Mouse (Mus musculus) ES-Bruce4 (cell line): ENCODE data around the gene Fam163a. TPM values are rescaled to one million over a fixed set of nuclear protein-coding genes. Genes with fewer than 3 reads are reported as not detected.

ENCODE experiments used
- H3K27ac ChIP-seq: 2 replicates; pipeline ENCODE4 v1.5.1; 2012; ENCODE audit warnings: low read length, inconsistent platforms; ENCODE audit not compliant: insufficient read depth
- H3K27me3 ChIP-seq: 2 replicates; pipeline ENCODE4 v1.6.1; 2012; ENCODE audit warnings: mild to moderate bottlenecking, low read length, inconsistent platforms; ENCODE audit not compliant: control insufficient read depth, poor library complexity, insufficient read depth, severe bottlenecking
- H3K36me3 ChIP-seq: 2 replicates; pipeline ENCODE4 v1.6.1; 2012; ENCODE audit warnings: inconsistent platforms, mild to moderate bottlenecking, low read length, moderate library complexity; ENCODE audit not compliant: control insufficient read depth, poor library complexity, insufficient read depth, severe bottlenecking
- H3K4me1 ChIP-seq: one replicate; pipeline ENCODE4 v1.8.1; 2011; ENCODE audit warnings: low read length; ENCODE audit not compliant: control insufficient read depth, insufficient read depth
- H3K4me3 ChIP-seq: 2 replicates; pipeline ENCODE4 v1.5.1; 2011; ENCODE audit warnings: low read depth, mild to moderate bottlenecking, low read length
- H3K9ac ChIP-seq: 2 replicates; pipeline ENCODE4 v1.6.1; 2012; ENCODE audit warnings: low read depth, mild to moderate bottlenecking, inconsistent platforms; ENCODE audit not compliant: poor library complexity, severe bottlenecking
- H3K9me3 ChIP-seq: replicated peaks from 2 replicates; pipeline ENCODE4 v1.6.1; 2012; ENCODE audit warnings: mild to moderate bottlenecking, low read length, inconsistent platforms; ENCODE audit not compliant: control insufficient read depth, poor library complexity, insufficient read depth, severe bottlenecking
- CTCF ChIP-seq: IDR thresholded peaks from one replicate; pipeline ENCODE4 v1.8.1; 2011; ENCODE audit warnings: low read depth, low read length
- EP300 ChIP-seq: IDR thresholded peaks from 2 replicates; pipeline ENCODE4 v1.6.1; 2011; ENCODE audit warnings: low read depth, low read length; ENCODE audit not compliant: insufficient read depth
- POLR2A ChIP-seq: IDR thresholded peaks from one replicate; pipeline ENCODE4 v1.8.1; 2011; ENCODE audit warnings: low read length; ENCODE audit not compliant: insufficient read depth
- polyA plus RNA-seq: library from polyadenylated mRNA; stranded (reverse); fragments of >200 nt; gene quantifications from 2 replicates; pipeline ENCODE4 v1.2.4, GENCODE M21; 2011; ENCODE audit warnings: low read depth; ENCODE audit not compliant: missing spikeins, insufficient read depth, insufficient read length

Fam163a gene
- polyA plus RNA-seq, 1 experiment, result 0.40 TPM

- H3K36me3 ChIP-seq, result no peaks in the 10 kb centered on the region
- peak overlapping the region; percentile 13; the same call in 1 of the 2 replicates for H3K4me3 ChIP-seq
- H3K9me3 ChIP-seq, result no peaks in the 10 kb centered on the region
- peak overlapping the region; percentile 50 for H3K27ac ChIP-seq
- H3K4me1 ChIP-seq, result peaks cover 8% of the 10 kb centered on the region
- H3K27me3 ChIP-seq, result no peaks in the 10 kb centered on the region
- TF ChIP-seq EP300 (peak; percentile 76; the same call in 1 of the 2 replicates), POLR2A (no peak)
- H3K9ac ChIP-seq, result no peak overlapping the region
Measured at GRCm38 (mm10) chr1:156073169-156073821, 131.5 kb downstream of the Fam163a start.

GRCm38 (mm10) chr1:156070106-156070505 is 134.7 kb downstream of the Fam163a start:
- Histone ChIP-seq H3K4me1 (peaks cover 5% of the 10 kb centered on the region), H3K27me3 (no peaks in the 10 kb centered on the region), H3K9me3 (no peaks in the 10 kb centered on the region), H3K27ac (no peak overlapping the region), H3K4me3 (no peak overlapping the region), H3K36me3 (peaks cover 1% of the 10 kb centered on the region; the same call in 1 of the 2 replicates), H3K9ac (no peak overlapping the region)
- TF ChIP-seq CTCF, result no peak
- TF ChIP-seq EP300, result no peak

GRCm38 (mm10) chr1:156066133-156066532 is 138.7 kb downstream of the Fam163a start:
- no peak overlapping the region for H3K9ac ChIP-seq
- no peak overlapping the region for H3K4me3 ChIP-seq
- no peak overlapping the region for H3K27ac ChIP-seq
- peaks cover 2% of the 10 kb centered on the region for H3K4me1 ChIP-seq
- TF ChIP-seq POLR2A (no peak), EP300 (no peak), CTCF (no peak)
- peaks cover 29% of the 10 kb centered on the region for H3K36me3 ChIP-seq
- no peaks in the 10 kb centered on the region for H3K9me3 ChIP-seq
- no peaks in the 10 kb centered on the region for H3K27me3 ChIP-seq

- Histone ChIP-seq H3K9me3 (no peaks in the 10 kb centered on the region), H3K27me3 (no peaks in the 10 kb centered on the region), H3K4me3 (no peak overlapping the region), H3K9ac (no peak overlapping the region), H3K4me1 (no peaks in the 10 kb centered on the region), H3K36me3 (peaks cover 36% of the 10 kb centered on the region), H3K27ac (no peak overlapping the region)
- no peak for TF ChIP-seq POLR2A
- TF ChIP-seq EP300, result no peak
- TF ChIP-seq CTCF, result no peak
Measured at GRCm38 (mm10) chr1:156062193-156062592, 142.6 kb downstream of the Fam163a start.

- peaks cover 37% of the 10 kb centered on the region for H3K36me3 ChIP-seq
- H3K4me1 ChIP-seq, result no peaks in the 10 kb centered on the region
- no peak overlapping the region for H3K9ac ChIP-seq
- H3K9me3 ChIP-seq, result no peaks in the 10 kb centered on the region
- H3K4me3 ChIP-seq, result no peak overlapping the region
- H3K27me3 ChIP-seq, result no peaks in the 10 kb centered on the region
- no peak overlapping the region for H3K27ac ChIP-seq
- TF ChIP-seq CTCF (no peak), POLR2A (no peak), EP300 (no peak)
Measured at GRCm38 (mm10) chr1:156058207-156058606, 146.6 kb downstream of the Fam163a start.

- Histone ChIP-seq H3K4me3 (no peak overlapping the region), H3K27ac (no peak overlapping the region), H3K27me3 (no peaks in the 10 kb centered on the region), H3K4me1 (peaks cover 4% of the 10 kb centered on the region), H3K36me3 (peaks cover 73% of the 10 kb centered on the region), H3K9me3 (no peaks in the 10 kb centered on the region), H3K9ac (no peak overlapping the region)
- TF ChIP-seq POLR2A (no peak), EP300 (no peak), CTCF (no peak)
Measured at GRCm38 (mm10) chr1:156046688-156047087, 158.1 kb downstream of the Fam163a start.
